Mouse (Mus musculus): ENCODE measurements around the gene Jade2.
A peak's percentile ranks its signal among the peaks of the same experiment; 100 is the strongest.

DNA sequence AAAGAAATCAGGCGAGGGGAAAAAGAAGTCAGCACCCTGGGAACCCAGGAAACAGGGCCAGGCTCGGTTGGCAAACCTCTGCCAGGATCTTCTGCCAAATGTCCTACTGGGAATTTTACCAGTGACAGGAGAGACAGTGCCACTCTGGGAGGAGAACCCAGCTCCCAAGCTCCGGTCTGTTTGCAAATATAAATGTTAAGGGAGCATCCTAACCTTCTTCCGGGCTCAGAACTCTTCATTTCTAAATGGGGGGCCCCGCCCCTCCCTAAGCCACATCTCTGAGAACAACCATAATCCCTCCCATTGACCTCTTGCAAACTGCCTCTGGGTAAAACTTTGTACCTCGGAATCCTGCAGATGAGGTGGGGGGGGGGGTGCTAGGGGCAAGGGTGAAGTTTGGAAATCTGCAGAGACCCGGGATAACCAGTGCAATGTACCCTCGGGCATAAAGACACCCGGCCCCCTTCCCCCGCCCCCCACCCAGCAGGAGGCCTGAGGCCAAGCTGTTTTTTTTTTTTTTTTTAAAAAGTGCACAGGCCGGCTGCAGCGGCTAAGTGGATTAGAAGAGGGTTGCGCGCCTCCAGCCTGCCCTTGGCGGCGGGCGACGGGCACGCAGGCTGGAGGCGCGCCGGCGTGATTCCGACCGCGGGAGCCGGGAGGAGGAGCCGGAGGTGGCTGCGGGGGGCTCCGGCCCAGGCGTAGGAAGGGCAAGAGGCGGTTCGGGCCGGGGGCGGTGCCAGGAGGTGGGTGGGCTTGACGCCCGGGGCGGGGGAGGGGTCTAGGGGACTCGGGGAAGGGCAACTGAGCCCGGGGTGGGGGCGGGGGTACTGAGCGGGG lies 2.3 kb downstream of the Jade2 start:
- TF ChIP-seq CTCF (IDR thresholded peaks at IDR 0.05; ENCODE audit: low read depth, low read length) (peak; percentile 63), POLR2A (IDR thresholded peaks at IDR 0.05; ENCODE audit: extremely low read depth, insufficient read depth, low read length) (no peak)
